Mouse (Mus musculus) olfactory bulb, adult 2 months (tissue): Measurements from ENCODE around the gene Vmn1r1. TPM values are rescaled to one million over a fixed set of nuclear protein-coding genes. Genes with fewer than 3 reads are reported as not detected.
"Not testable (repeated sequence)": the region's sequence is repeated elsewhere in the genome, so short reads cannot be mapped to it uniquely, and the experiment has no call there.

Source experiments
- H3K27ac ChIP-seq: fragments of 200-500 bp; 2 replicates; pipeline ENCODE4 v1.5.1; 2012; ENCODE audit warnings: low read depth, low read length; ENCODE audit not compliant: insufficient read depth
- H3K4me1 ChIP-seq: fragments of 200-500 bp; 2 replicates; pipeline ENCODE4 v1.6.1; 2012; ENCODE audit warnings: low read length; ENCODE audit not compliant: control insufficient read depth, insufficient read depth
- H3K4me3 ChIP-seq: fragments of 200-500 bp; 2 replicates; pipeline ENCODE4 v1.5.1; 2012; ENCODE audit warnings: mild to moderate bottlenecking, low read depth, low read length, moderate library complexity; ENCODE audit not compliant: insufficient read depth
- CTCF ChIP-seq: fragments of 200-500 bp; IDR thresholded peaks from 2 replicates; pipeline ENCODE4 v1.5.1; 2012; ENCODE audit warnings: low read depth, mild to moderate bottlenecking, low read length, moderate library complexity; ENCODE audit not compliant: insufficient read depth
- POLR2A ChIP-seq: fragments of 200-500 bp; IDR thresholded peaks from 2 replicates; pipeline ENCODE4 v1.6.1; 2012; ENCODE audit warnings: mild to moderate bottlenecking, low read depth, low read length, moderate library complexity; ENCODE audit not compliant: insufficient read depth
- WGBS: fragments of 180-500 bp; shearing (Covaris S2); methylation state at CpG from one replicate; pipeline ENCODE4 v1.1.7; 2018; 5-methylcytosine and 5-hydroxymethylcytosine counted together
- polyA plus RNA-seq: library from polyadenylated mRNA; stranded (reverse); fragments of >200 nt; gene quantifications from 2 replicates; pipeline ENCODE4 v1.2.4, GENCODE M21; 2012; ENCODE audit warnings: low replicate concordance; ENCODE audit not compliant: missing spikeins, insufficient read depth, insufficient read length

Vmn1r1 gene
- not detected in 2 replicates for polyA plus RNA-seq

DNA sequence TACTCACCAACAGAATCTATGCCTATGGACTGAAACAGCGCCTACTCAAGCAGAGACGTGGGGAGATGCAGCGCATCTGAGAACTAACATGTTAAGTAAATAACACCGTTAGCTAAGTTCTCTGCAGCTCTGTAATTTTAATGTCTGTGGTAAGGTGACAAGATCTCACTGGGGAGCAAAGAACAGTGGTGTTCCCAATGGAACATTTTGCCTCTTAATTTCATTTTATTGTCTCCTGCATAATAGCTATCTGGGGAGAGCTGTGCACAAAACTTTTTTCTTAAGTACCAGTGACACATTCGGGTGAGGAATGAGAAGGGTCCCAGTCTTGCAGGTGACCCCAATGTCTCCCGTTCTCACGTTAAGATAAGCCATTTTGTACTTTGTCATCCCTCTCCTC, at the start of gene Vmn1r1:
TSS of gene Vmn1r1 (minus strand) at position 101 of the 400 bp plus-strand sequence.
- H3K4me1 ChIP-seq: no peaks in the 10 kb centered on the region
- H3K4me3 ChIP-seq: no peak within 1 kb of the TSS
- WGBS: 40% methylated on average over 7 of the region's 7 CpGs
- no peak for TF ChIP-seq CTCF
- no peak for TF ChIP-seq POLR2A
- no peak within 1 kb of the TSS for H3K27ac ChIP-seq

DNA sequence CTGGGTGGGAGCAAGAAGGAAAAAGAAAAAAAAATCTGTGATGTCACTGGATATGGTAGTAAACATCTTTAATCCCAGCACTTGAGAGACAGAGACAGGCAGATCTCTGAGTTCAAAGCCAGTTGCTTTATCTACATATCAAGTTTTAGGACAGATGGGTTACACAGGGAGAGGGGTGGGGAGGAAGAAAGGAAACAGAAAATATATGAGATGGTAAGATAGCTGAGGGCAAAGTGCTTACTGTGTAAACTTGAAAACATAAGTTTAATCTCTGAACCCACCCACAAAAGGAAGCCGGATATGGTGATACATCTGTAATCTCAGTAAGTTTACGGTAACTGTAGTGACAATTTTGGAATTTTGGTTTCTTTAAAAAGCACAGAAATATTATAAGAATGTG, 46.0 kb upstream of the Vmn1r1 start:
- 96% methylated on average over 2 of the region's 2 CpGs for WGBS
- Histone ChIP-seq H3K27ac (no peak overlapping the region), H3K4me1 (no peaks in the 10 kb centered on the region), H3K4me3 (no peak overlapping the region)
- TF ChIP-seq POLR2A: no peak
- TF ChIP-seq CTCF: no peak

DNA sequence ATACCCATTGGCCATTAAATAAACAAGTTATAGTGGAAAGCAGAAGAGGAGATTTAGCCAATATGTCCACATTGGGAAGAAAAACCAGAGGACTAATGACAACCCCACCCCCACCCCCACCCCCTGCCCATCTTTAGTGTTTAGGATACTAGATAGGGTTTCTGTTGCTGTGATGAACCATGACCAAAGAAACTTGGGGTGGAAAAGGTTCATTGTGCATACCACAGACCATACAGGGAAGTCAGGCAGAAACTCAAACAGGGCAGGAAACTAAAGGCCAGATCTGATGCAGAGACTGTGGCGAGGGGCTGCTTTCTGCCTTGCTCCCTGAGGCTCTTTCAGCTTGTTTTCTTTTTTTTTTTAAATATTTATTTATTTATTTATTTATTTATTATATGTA, 28.3 kb upstream of the Vmn1r1 start:
- no peaks in the 10 kb centered on the region for H3K4me1 ChIP-seq
- no peak overlapping the region for H3K27ac ChIP-seq
- WGBS: 85% methylated on average over 1 of the region's 1 CpGs
- TF ChIP-seq POLR2A (no peak), CTCF (no peak)
- no peak overlapping the region for H3K4me3 ChIP-seq

DNA sequence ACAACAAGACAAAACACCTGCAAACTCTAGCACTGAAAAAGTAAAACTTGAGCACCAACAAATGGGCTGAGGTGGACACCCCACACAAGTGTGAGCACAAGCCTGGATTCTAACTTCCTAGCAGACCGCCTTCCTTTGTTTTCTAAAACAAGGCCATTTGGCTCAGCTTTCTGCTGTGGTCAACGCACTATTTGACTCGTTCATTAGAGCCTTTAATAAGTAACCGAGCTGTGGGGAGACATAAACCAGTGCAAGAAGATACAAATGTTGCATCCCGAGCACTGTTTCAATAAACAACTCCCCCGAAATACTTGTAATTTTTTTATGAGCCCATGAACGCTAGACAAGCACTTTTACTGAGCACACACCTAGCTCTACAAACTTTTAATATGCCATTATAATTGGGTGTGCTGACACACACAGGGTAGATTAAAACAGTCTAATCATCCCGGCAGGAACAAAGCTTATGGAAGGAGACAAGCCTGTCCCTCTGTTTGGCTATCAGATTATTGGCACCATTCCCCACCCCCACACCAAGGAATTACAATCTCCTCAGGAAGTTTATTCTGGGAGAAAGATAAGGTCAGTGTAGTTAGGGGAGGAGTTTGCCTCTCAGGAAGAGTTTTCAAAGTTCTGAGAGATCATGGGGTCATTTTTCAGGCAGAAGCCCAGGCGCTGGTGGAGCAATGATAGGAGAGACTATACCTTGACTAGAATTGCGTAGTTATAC, 27.7 kb upstream of the Vmn1r1 start:
- 79% methylated on average over 10 of the region's 10 CpGs for WGBS

DNA sequence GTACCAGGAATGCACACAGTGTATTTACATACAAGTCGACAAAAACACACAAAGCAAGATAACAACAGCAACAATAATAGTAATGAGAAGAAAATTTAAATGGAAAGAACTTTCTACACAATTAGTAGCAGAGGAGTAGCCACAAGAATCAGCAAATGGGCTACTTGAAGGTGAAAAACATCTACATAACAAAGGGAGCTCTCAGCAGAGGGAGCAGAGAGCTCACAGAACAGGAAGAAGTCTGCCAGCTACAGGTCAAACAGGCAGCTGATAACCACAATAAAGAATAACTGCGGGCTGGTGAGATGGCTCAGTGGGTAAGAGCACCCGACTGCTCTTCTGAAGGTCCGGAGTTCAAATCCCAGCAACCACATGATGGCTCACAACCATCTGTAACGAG, 26.9 kb upstream of the Vmn1r1 start:
- no peak overlapping the region for H3K4me3 ChIP-seq
- WGBS: 79% methylated on average over 5 of the region's 5 CpGs
- no peak for TF ChIP-seq CTCF

More for the DNA sequence above, 27.7 kb upstream of the Vmn1r1 start:
- TF ChIP-seq POLR2A: no peak
- no peak for TF ChIP-seq CTCF
- Histone ChIP-seq H3K27ac (no peak overlapping the region), H3K4me3 (no peak overlapping the region), H3K4me1 (no peaks in the 10 kb centered on the region)

DNA sequence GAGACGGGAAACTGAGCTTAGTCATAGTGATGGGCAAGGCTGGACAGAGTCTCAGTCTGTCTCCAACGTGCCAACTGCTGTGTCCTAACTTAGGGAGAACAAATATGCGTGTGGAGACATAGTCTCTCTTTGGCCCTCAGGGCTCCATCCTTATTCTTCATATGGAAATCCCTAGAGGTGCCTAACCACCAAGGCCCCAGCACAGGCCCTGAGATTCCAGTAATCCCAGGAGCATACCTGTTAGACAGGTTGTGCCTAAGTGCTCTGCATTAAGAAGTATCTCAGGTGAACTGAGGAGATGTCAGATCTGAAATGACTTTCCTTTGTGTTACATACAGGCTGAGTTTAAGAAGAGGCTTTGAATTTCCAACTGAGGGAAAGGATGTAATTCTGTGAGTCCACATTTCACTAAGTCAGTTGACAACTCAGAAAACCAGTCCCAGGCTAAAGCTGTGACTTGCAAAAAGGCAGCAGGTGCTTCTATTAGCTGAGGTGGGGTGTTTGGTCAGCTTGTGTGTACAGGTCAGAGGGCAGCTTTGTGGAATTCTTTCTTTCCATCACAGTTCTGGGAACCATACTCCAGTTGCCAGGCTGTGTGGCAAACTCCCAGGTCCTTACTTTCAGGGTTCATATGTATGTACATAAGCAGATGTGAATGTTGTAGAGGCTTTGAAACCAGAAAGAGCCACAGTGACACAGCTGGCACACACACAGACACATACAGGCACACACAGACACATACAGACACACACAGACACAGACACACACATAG, 25.6 kb upstream of the Vmn1r1 start:
- WGBS: 79% methylated on average over 3 of the region's 3 CpGs
- Histone ChIP-seq H3K4me3 (no peak overlapping the region), H3K4me1 (no peaks in the 10 kb centered on the region), H3K27ac (no peak overlapping the region)
- TF ChIP-seq POLR2A (no peak), CTCF (no peak)

More for the DNA sequence above, 26.9 kb upstream of the Vmn1r1 start:
- no peaks in the 10 kb centered on the region for H3K4me1 ChIP-seq
- H3K27ac ChIP-seq: no peak overlapping the region

DNA sequence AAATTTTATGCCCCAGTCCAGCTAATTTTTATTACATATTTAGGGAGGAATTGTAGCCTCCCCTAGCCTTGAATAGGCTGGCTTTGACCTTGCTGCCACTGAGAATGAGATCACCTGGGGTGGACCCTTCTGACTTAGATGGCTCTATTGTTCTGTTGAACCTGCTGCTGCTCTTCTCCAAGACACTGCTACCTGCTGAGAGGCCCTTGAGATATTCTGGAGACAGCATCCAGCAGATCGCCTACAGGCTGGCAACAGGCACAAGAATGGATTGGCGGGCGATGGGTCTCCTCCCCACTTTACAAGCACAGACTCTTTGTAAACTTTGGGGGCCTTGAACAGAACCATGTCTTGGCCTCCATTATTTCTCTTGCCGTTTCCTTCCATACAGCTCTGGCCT, 18.2 kb upstream of the Vmn1r1 start:
- H3K27ac ChIP-seq, H3K4me3 ChIP-seq, H3K4me1 ChIP-seq: not testable (repeated sequence)
- WGBS: 89% methylated on average over 4 of the region's 4 CpGs

DNA sequence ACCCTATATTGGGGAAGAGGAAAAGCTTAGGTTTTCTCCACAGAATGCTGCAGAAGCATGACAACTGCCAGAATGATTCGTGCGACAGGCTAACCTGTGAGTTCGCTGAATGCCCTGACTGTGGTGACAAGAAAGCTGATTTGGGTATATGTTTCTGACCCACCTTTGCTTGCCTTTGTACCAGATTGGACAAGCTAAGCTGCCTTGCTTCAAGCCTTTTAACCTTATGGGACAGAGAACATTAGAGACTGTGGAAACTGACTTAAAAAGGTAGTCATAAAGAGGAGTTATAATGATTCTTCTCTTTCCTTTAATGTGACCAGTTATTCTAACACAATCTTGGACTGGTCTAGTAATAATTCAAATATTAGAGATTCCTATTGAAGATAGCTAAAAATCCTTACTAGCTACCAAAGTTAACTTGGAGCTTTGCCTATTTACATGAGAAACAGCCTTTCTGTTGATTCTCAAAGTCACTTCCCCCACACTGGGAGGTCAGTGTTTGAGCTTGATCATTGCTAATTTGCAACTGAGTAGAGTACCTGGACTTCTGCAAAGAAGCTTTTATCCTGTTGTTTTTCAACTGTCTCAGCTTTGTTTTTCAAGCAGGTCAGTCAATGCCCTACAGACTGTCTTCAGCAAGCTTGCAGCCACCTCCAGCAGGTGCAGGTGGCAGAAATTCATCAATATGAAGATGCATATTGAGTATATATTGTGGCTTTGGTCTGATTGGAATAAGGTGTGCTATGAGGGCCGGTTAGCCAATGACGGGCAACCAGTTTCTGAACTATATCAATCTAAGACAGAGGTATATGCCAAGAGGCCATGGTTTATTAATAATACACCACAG, 17.4 kb upstream of the Vmn1r1 start:
- H3K4me1 ChIP-seq: no peaks in the 10 kb centered on the region
- no peak overlapping the region for H3K4me3 ChIP-seq
- 68% methylated on average over 5 of the region's 5 CpGs for WGBS

DNA sequence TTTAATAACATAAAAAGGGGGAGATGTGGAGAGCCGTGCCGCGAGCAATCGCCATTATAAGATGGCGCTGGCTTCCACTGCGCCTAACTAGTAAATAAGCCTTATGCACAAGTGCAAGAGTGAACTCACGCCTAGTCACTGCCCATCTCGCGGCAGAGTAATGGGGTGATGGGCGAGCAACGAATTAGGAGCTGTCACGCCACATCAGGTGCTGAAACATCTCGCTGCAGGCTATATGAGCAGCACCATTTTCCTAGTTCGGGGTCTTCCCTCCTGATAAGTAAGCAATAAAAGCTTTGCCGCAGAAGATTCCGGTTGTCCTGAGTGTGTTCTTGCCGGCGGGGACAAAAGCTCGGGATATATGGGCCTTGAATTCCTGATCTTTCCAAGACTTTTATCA, 12.7 kb upstream of the Vmn1r1 start:
- H3K27ac ChIP-seq, H3K4me3 ChIP-seq, H3K4me1 ChIP-seq: not testable (repeated sequence)
- WGBS: 96% methylated on average over 19 of the region's 19 CpGs

More for the DNA sequence above, 17.4 kb upstream of the Vmn1r1 start:
- no peak overlapping the region for H3K27ac ChIP-seq
- TF ChIP-seq POLR2A (no peak), CTCF (no peak)

DNA sequence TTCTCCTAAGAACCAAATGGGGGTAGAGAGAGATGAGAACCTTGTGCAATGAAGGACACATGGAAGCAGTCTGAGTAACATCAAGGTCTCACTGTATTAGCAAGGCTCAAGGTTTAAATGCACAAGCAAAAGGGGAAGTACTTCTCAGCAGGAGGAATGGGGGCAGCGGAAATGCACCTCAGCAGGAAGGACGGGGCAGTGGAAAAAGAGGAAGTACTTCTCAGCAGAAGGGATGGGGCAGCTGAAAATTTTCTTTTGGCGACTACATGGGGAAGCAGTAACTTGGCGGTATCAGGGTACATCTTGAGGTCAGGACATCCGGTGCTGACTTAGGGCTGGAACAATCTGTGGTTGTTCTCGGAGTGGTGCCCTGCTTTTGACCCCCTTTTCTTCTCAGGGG, 5.9 kb upstream of the Vmn1r1 start:
- not testable (repeated sequence) for H3K4me1 ChIP-seq, H3K27ac ChIP-seq, H3K4me3 ChIP-seq
- 88% methylated on average over 6 of the region's 6 CpGs for whole genome bisulfite sequencing
